Mouse (Mus musculus) heart, embryonic 10.5 days (tissue): ENCODE measurements at regions not wholly inside any gene's neighbourhood (a gene's known extent, or its start where the extent isn't known, plus 50 kb on each side); places are given as distances from the start of the nearest gene placed in this dataset.

Experiments used
- DNase-seq: peaks from one replicate; pipeline ENCODE4 v3.0.0-alpha.2; 2017; ENCODE audit warnings: low spot score
- H3K27ac ChIP-seq: fragments of 300-500 bp; sonication (generic); 2 replicates; pipeline ENCODE4 v1.5.1; 2016; ENCODE audit warnings: mild to moderate bottlenecking
- H3K27me3 ChIP-seq: fragments of 300-500 bp; sonication (generic); 2 replicates; pipeline ENCODE4 v1.6.1; 2016; ENCODE audit warnings: mild to moderate bottlenecking; ENCODE audit not compliant: poor library complexity, insufficient read depth, severe bottlenecking
- H3K36me3 ChIP-seq: fragments of 300-500 bp; sonication (generic); 2 replicates; pipeline ENCODE4 v1.6.1; 2016; ENCODE audit warnings: mild to moderate bottlenecking, moderate library complexity
- H3K4me1 ChIP-seq: fragments of 300-500 bp; sonication (generic); 2 replicates; pipeline ENCODE4 v1.6.1; 2016; ENCODE audit warnings: mild to moderate bottlenecking
- H3K4me3 ChIP-seq: fragments of 300-500 bp; sonication (generic); 2 replicates; pipeline ENCODE4 v1.5.1; 2016; ENCODE audit warnings: mild to moderate bottlenecking, moderate library complexity
- H3K9me3 ChIP-seq: fragments of 300-500 bp; sonication (generic); 2 replicates; pipeline ENCODE4 v1.6.1; 2016; ENCODE audit warnings: mild to moderate bottlenecking, moderate library complexity
- WGBS: fragments of 180-500 bp; shearing (Covaris S2); methylation state at CpG from one replicate; pipeline ENCODE4 v1.1.7; 2016; 5-methylcytosine and 5-hydroxymethylcytosine counted together

DNA sequence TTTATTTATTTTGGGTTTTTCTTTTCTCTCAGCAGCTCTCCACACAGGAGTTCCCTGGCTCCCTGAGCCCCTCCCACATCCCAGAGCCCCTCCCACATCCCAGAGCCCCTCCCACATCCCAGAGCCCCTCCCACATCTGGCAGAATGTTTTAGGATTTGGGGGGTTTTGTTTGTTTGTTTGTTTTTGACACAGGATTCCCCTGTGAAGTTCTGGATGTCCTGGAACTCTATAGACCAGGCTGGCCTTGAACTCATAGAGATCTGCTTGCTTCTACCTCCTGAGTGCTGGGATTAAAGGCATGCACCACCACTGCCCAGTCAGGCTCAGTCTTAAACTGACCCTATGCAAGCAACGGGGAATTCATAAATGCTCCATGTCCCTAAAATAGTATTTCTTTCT lies 100.2 kb downstream of the 1700001O22Rik start:
- H3K4me1 ChIP-seq = peaks cover 66% of the 10 kb centered on the region
- no peak overlapping the region for H3K4me3 ChIP-seq
- H3K36me3 ChIP-seq = peaks cover 4% of the 10 kb centered on the region; the same call in 1 of the 2 replicates
- 91% methylated on average over 1 of the region's 1 CpGs for WGBS
- no peak for DNase-seq
- H3K27me3 ChIP-seq = no peaks in the 10 kb centered on the region
- H3K27ac ChIP-seq = no peak overlapping the region
- H3K9me3 ChIP-seq = no peaks in the 10 kb centered on the region; the same call in 1 of the 2 replicates

DNA sequence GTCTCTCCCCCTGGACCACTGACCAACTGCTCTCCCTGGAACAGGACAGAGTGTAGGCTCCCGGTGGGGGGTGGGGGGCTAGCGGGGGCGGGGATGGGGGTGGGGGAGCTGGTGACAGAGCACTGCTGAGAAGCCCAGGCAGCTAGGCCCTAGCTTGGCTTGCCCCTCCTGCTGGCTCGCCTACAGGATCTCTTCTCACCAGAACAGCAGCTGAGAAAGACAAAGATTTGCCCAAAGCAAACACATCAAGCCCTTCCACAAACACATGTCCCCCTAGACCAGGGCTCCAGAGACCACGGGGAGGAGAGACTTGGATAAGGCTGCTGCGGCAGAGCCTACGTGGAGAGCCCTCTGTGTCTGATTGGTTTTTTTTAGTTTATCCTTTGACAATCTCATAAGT lies 100.8 kb downstream of the 1700001O22Rik start:
- Histone ChIP-seq H3K9me3 (no peaks in the 10 kb centered on the region; the same call in 1 of the 2 replicates), H3K27ac (peak overlapping the region; percentile 80), H3K27me3 (no peaks in the 10 kb centered on the region), H3K4me3 (no peak overlapping the region), H3K4me1 (peaks cover 67% of the 10 kb centered on the region), H3K36me3 (peaks cover 4% of the 10 kb centered on the region; the same call in 1 of the 2 replicates)
- no peak for DNase-seq
- 10% methylated on average over 7 of the region's 7 CpGs for WGBS

DNA sequence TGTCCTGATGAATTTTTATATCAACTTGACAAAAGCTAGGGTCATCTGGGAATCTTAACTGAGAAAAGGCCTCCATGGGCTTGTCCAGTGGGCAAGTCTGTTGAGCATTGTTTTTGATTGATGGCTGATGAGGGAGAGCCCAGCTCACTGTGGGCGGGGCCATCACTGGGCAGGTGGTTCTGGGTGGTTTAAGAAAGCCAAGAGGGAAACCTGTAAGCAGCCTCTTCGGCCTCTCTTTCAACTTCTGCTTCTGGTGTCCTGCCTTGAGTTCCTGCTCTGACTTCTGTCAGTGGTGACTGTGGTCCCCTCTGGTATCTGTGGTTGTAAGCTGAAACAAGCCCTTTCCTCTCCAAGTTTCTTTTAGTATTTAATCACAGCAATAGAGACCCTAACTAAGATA lies 102.6 kb downstream of the 1700001O22Rik start:
- 80% methylated on average over 2 of the region's 2 CpGs for WGBS
- Histone ChIP-seq H3K27me3 (no peaks in the 10 kb centered on the region), H3K4me1 (peaks cover 65% of the 10 kb centered on the region), H3K9me3 (no peaks in the 10 kb centered on the region; the same call in 1 of the 2 replicates), H3K36me3 (peaks cover 4% of the 10 kb centered on the region; the same call in 1 of the 2 replicates), H3K27ac (peak overlapping the region; percentile 89; the same call in 1 of the 2 replicates), H3K4me3 (no peak overlapping the region)
- DNase-seq = no peak

DNA sequence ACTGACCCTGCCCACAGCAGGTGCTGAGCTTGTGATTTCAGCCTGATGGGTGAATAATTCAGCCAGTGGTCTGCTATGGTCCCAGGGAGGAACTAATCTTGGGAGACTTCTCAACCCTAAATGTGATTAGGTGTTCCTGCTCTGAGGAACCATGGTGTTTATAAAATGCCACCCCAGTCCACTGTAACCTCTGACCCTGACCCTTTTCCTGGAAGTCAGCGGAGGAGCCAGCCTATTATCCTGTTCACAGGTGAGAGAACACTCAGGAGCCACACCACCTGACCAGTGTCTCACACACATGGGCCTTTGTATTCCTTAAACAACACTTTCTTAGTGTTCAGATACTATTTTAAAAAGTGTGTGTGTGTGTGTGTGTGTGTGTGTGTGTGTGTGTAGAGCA lies 103.0 kb downstream of the 1700001O22Rik start:
- H3K27ac ChIP-seq = peak overlapping the region; percentile 89
- H3K36me3 ChIP-seq = peaks cover 4% of the 10 kb centered on the region; the same call in 1 of the 2 replicates
- H3K27me3 ChIP-seq = no peaks in the 10 kb centered on the region
- H3K9me3 ChIP-seq = no peaks in the 10 kb centered on the region; the same call in 1 of the 2 replicates
- 0 out of 2 replicates have a peak overlapping the region, but pooled peaks have one; percentile 20 for H3K4me3 ChIP-seq
- peaks cover 65% of the 10 kb centered on the region for H3K4me1 ChIP-seq
- WGBS = 90% methylated on average over 1 of the region's 1 CpGs
- no peak for DNase-seq

DNA sequence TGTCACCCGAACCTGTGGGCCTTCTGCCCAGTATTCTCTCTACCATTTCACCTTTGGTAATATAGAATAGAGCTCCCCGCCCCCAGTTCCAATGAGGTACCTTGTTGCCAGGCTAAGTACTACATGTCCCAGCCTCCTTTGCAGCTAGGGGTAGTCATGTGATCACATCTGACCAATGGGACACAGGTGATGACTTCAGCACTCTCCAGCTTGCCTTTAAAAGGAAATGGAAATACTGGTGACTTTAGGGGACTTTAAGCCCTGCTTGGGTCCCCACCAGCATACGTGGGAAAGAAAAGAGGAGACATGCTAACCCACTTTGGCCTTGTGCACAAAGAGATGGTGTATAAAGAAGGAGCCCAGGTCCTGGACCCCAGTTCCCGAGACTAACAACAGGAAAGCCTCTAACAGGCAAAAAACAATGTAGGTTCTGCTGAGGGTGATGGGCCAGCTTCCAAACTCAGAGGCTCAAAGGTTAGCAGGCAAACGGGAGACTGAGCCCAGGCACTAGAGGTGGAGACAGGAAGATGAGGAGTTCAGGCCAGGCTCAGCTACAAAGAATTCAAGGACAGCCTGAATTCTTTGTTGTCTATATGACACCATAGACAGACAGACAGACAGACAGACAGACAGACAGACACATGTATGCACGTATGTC lies 103.5 kb downstream of the 1700001O22Rik start:
- Histone ChIP-seq H3K4me1 (peaks cover 67% of the 10 kb centered on the region), H3K4me3 (peak overlapping the region; percentile 20; the same call in 1 of the 2 replicates), H3K27ac (peak overlapping the region; percentile 89), H3K9me3 (no peaks in the 10 kb centered on the region; the same call in 1 of the 2 replicates), H3K27me3 (no peaks in the 10 kb centered on the region), H3K36me3 (peaks cover 4% of the 10 kb centered on the region; the same call in 1 of the 2 replicates)
- DNase-seq = peak; percentile 91
- 29% methylated on average over 6 of the region's 6 CpGs for WGBS

DNA sequence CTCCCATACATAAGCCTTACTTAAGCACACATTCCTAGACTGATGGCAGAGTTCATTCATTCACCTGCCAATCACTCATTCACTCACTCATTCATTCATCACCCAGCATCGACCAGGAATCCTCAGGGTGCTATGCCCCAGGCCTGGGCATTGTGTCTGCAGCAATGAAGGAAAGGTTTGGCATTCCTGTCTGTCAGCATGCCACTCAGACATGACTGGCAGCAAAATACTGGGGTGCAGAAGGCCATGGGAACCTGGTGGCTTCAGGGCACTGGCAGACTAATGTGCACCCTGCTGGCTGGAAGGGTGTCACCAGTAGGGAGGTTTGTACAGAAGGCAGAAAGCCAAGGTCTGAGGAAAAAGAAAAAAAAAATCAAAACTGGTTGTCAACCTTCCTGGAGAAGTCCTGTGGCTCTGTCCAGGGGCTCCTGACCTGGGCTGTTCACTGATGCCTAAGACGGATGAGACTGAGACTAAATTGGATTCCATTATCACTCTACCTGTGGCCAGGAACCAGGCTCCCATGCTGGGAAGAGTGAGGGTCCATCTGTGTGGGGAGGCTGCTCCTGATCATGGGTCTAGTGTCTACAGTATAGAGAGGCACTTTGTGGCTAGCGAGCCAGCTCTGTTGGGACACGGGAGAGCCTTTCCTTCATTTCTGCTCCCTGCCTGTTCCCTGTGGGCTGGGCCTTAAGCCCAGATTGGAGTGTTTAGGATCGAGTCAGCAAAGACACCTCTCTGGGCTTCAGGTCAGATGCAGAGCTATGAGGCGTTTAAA lies 104.1 kb downstream of the Cstad start:
- DNase-seq = no peak
- H3K27me3 ChIP-seq = no peaks in the 10 kb centered on the region
- H3K27ac ChIP-seq = peak overlapping the region; percentile 89
- no peak overlapping the region for H3K4me3 ChIP-seq
- H3K9me3 ChIP-seq = no peaks in the 10 kb centered on the region
- 65% methylated on average over 6 of the region's 6 CpGs for WGBS
- peaks cover 74% of the 10 kb centered on the region for H3K4me1 ChIP-seq
- H3K36me3 ChIP-seq = no peaks in the 10 kb centered on the region

DNA sequence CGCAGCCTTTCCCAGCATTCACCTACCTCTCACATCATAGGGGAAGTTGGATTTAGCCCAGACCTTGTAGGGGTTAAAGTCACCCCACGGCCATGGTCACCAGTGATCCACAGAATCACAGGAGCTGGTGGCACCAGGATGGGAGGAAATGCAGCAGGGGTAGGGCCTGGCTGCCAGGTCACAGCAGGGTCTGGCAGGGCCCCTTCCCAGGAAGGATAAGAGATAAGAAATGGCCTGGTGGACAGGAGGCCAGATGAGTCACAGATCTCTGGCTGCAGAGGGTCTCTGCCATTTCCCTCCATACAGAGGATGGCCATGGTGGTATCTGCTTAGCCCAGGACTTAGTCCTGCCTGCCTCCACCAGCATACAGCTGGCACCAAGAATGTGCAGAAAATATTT lies 103.0 kb downstream of the Cstad start:
- H3K27ac ChIP-seq = peak overlapping the region; percentile 89
- H3K27me3 ChIP-seq = no peaks in the 10 kb centered on the region
- no peaks in the 10 kb centered on the region for H3K36me3 ChIP-seq
- 0 out of 2 replicates have a peak overlapping the region, but pooled peaks have one; percentile 16 for H3K4me3 ChIP-seq
- DNase-seq = no peak
- peaks cover 84% of the 10 kb centered on the region for H3K4me1 ChIP-seq
- WGBS = 22% methylated on average over 2 of the region's 2 CpGs
- no peaks in the 10 kb centered on the region for H3K9me3 ChIP-seq

DNA sequence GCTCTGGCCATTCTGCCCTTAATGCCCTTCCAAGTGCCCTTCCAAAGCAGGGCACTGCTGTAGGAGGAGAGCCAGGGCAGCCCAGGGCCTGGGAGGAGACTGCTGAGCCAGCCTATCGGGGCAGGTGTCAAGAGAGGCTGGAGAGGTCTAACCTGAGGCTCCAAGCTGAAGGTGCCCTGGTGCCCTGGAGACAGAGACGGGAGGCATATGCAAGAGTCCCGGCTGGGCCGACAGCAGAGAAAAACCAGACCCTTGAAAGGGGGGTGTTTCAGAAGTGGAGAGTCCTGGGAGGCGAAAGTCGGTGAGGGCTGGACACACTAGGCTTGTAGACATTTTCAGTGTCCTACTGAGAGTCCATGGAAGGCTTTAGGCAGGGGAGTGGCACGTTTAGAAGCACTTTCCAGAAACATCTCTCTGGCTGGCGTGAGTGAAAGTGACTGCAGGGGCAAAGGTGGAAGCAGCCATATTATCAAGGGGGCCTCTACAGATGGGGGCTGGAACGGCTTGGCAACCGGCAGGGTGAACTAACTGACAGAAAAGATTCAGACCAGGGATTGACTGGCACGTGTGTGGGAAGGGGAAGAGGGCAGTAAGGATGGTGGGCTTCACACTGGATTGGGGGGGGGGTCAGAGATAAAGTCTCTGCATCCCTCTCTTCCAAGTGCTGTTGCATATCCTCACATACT lies 101.1 kb downstream of the Cstad start:
- Histone ChIP-seq H3K36me3 (no peaks in the 10 kb centered on the region), H3K4me1 (peaks cover 88% of the 10 kb centered on the region), H3K27ac (peak overlapping the region; percentile 88), H3K4me3 (no peak overlapping the region), H3K27me3 (no peaks in the 10 kb centered on the region), H3K9me3 (no peaks in the 10 kb centered on the region)
- DNase-seq = no peak
- WGBS = 19% methylated on average over 11 of the region's 11 CpGs

DNA sequence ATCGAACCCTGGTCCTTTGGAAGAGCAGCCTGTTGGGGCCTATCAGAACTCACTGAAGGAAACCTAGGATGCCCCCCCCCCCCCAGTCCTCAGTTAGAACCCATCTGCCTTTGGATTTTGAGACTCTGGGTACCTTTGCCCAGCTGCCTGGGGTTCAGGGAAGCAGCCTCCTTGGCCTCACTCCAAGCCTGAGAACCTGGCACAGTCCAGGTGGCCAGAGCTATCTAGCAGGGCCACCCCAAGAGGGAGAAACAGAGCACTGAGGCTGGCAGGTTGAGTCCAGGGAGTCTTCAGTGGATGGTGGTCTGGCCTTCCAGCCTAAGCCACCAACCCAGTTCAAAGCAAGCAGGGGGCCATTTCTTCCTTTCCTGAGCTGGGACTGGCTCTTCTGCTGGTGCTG lies 100.2 kb downstream of the Cstad start:
- Histone ChIP-seq H3K36me3 (no peaks in the 10 kb centered on the region), H3K4me1 (peaks cover 86% of the 10 kb centered on the region), H3K4me3 (no peak overlapping the region), H3K27me3 (no peaks in the 10 kb centered on the region), H3K27ac (peak overlapping the region; percentile 88), H3K9me3 (no peaks in the 10 kb centered on the region)
- WGBS = 78% methylated on average over 1 of the region's 1 CpGs
- DNase-seq = no peak

DNA sequence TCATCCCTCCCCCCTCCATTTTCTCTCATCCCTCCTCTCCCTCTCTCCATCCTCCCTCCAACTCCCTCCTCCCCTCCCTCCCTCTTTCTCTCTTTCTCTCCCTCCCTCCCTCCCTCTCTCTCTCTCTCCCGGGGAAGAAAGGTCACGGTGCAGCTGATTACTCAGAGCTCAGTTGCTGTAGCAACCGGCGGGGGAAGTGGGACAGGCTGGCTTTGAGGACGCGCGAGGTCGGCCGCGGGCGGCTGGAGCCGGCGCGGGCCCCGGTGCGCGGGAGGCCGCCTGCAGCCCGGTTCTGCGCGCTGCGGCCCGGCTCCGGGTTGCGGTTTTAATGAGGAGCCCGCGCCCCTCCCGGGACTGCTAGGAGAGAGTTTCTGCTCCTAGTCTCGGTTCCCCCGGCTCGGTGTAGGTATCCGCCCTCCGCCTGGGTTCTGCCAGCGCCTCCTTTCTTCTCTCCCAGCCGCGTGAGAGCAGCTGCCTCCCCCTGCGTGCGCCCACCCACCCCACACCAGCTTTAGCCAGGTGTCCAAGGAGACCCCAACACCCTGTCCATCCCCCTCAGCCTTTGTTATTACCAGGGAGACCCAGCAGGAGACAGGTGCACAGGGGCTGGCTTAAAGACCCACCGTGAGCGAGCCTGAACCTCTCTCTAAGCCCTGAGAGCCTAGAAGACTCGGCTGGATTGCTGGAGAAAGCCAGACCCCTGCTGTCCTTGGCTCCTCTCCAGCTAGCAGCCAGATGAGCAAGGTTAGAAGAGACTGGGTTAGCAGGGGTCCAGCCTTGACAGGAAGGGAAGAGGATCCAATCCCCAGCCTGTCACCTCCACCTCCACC lies 98.6 kb downstream of the Cstad start:
- peak overlapping the region; percentile 98 for H3K27ac ChIP-seq
- no peaks in the 10 kb centered on the region for H3K9me3 ChIP-seq
- H3K36me3 ChIP-seq = no peaks in the 10 kb centered on the region
- H3K27me3 ChIP-seq = no peaks in the 10 kb centered on the region
- peak; percentile 90 for DNase-seq
- peaks cover 69% of the 10 kb centered on the region for H3K4me1 ChIP-seq
- peak overlapping the region; percentile 62 for H3K4me3 ChIP-seq
- WGBS = under 1% methylated on average over 41 of the region's 41 CpGs

DNA sequence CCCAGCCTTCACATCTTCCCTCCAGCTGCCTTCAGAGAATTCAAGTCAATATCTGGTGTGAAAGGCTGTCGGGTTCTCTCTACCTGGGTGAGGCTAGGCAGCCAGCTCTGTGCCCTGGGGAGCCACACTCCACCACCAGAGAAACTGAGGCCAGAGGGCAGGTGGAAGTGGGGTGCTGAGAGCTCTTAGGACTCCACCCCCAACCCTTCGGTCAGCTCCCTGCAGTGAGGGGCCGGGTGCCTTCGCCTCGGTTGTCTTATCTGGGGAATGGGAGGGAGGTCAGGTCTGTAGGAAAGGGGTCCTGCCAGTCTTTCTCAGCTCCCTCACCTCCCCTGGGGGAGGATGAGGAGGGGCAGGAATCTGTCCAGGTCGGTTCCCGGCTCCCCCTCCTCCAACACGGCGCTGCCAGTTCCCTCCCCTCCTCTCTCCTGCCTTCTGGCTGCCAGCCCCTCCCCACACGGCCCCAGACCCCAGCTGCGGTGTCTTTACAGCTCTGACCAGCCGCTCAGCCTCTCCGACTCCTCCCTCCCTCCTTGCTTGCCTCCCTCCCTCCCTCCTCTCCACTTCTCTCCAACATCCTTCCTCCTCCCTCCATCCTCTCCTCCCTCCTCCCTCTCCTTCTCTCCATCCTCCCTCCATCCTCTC lies 97.8 kb downstream of the Cstad start:
- no peaks in the 10 kb centered on the region for H3K27me3 ChIP-seq
- H3K27ac ChIP-seq = peak overlapping the region; percentile 98
- peaks cover 65% of the 10 kb centered on the region for H3K4me1 ChIP-seq
- peak overlapping the region; percentile 62 for H3K4me3 ChIP-seq
- peak; percentile 83 for DNase-seq
- no peaks in the 10 kb centered on the region for H3K36me3 ChIP-seq
- WGBS = 4% methylated on average over 13 of the region's 13 CpGs
- no peaks in the 10 kb centered on the region for H3K9me3 ChIP-seq
